Mouse (Mus musculus) layer of hippocampus, postnatal 36 days (tissue): Measurements from ENCODE around the gene Cyp2c65. TPM values are rescaled to one million over a fixed set of nuclear protein-coding genes. Genes with fewer than 3 reads are reported as not detected.
"Not testable (repeated sequence)": the region's sequence is repeated elsewhere in the genome, so short reads cannot be mapped to it uniquely, and the experiment has no call there.

Experiments
- DNase-seq, 2 experiments: peaks; one replicate each; pipeline ENCODE4 v3.0.0; 2022
- total RNA-seq, 2 experiments: library from RNA; stranded (reverse); gene quantifications; 2 replicates each; pipeline ENCODE4 v1.2.3; 2021

Gene Cyp2c65
- under 1 TPM in 1 of 2 experiments, not detected in 1; 0.33 TPM for total RNA-seq

GRCm38 (mm10) chr19:39060719-39061118 lies at the start of gene Cyp2c65:
Gene Cyp2c65 (plus strand): TSS chr19:39061015.
- DNase-seq = no peak

DNA sequence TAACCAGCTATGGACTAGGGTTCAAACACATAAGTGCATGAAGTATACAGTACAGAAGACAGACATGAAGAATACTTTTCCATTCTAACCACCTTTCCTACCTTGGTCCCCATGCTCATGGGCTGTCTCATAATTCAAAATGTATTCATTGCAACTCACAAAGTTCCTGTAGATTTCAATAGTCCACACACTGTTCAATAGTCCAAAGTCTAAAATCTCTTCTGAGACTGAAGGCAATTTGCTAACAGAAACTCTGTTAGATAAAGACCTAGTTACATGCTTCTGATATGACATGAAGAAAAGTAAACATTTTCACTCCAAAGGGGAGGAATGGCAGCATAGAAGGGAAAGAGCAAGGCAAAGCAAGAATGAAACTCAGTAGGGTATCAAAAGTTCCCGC lies 2.9 kb upstream of the Cyp2c65 start:
- DNase-seq = no peak

DNA sequence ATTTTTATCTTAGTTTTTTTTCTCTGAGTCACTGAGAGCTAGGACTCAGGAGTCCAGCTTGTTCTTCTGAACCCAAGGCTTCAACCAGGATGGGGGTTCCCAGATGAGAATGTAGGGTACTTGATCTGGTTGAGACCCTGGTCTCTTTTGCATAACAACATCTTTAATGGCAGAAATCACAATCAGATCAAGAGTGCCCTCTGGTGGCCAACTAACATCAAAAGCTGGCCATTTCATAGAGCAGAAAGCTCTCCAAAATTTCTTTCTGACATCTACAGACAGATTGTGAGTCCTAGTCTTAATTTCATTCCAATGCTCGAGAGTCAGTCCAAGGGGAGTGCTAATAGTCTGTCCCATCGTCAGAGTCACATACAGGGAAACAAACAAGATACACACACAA lies 38.0 kb downstream of the Cyp2c65 start:
- DNase-seq = not testable (repeated sequence)

- DNase-seq = no peak
Observed at GRCm38 (mm10) chr19:39113644-39114043, 52.8 kb downstream of the Cyp2c65 start, which contains the start of gene Cyp2c66. Gene Cyp2c66 (plus strand): TSS chr19:39113898.

Other genes with a start within 250 kb of the Cyp2c65 start
- 10 to 100 TPM; 14.2 to 15.4 TPM for gene Noc3l, start 241.8 kb upstream of the Cyp2c65 start, total RNA-seq
- gene Tbc1d12, start 224.4 kb upstream of the Cyp2c65 start, total RNA-seq = 10 to 100 TPM; 11.9 to 13.3 TPM
- gene Hells, start 130.1 kb upstream of the Cyp2c65 start, total RNA-seq = 1 to 10 TPM; 5.1 to 6.8 TPM
- under 1 TPM; 0.51 to 0.55 TPM for gene Cyp2c55, start 54.0 kb upstream of the Cyp2c65 start, total RNA-seq
- not detected for gene Cyp2c66, start 52.9 kb downstream of the Cyp2c65 start, total RNA-seq
- not detected for gene Cyp2c29, start 208.4 kb downstream of the Cyp2c65 start, total RNA-seq